Mouse (Mus musculus): ENCODE results near the gene Asic5. TPM values are rescaled to one million over a fixed set of nuclear protein-coding genes. Genes with fewer than 3 reads are reported as not detected.

The Asic5 gene
- not detected for total RNA-seq (2018; cell fraction: chromatin; rRNA removed)
- not detected for total RNA-seq (2018; cell fraction: cytosol; rRNA removed)
- total RNA-seq (2018; cell fraction: nucleus; rRNA removed), result not detected
- not detected in 3 replicates for polyA plus RNA-seq (2018)

DNA sequence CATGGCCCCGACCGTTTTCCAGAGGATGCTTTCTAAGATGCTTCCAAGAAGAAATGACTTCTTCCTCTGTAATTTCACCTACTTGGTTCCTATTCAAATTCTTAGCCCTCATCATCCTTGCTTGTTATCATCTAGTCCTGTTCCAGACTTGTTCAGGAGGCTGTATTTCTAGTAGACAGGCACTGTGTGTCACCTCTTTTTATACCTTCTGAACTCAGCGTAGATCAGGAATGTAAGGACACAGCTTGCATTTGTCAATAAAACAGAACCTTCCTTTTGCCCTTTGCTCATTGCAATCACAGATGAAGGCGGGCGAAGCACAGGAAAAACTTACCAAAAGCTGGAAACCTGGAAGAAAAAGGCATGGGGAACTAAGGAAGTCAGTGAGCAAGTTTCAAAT is at the start of gene Asic5:
Asic5 (plus strand) TSS at position 301 of the 400 bp plus-strand sequence.
- peak within 1 kb of the TSS; percentile 82 for H3K27ac ChIP-seq
- 94% methylated on average over 5 of the region's 5 CpGs for WGBS (ENCODE audit: missing documents)
- no peaks in the 10 kb centered on the region for H3K79me2 ChIP-seq (ENCODE audit: inconsistent target)
- no peak within 1 kb of the TSS for H3K4me3 ChIP-seq (ENCODE audit: inconsistent target)
- no peaks in the 10 kb centered on the region for H3K36me3 ChIP-seq (ENCODE audit: inconsistent target)

DNA sequence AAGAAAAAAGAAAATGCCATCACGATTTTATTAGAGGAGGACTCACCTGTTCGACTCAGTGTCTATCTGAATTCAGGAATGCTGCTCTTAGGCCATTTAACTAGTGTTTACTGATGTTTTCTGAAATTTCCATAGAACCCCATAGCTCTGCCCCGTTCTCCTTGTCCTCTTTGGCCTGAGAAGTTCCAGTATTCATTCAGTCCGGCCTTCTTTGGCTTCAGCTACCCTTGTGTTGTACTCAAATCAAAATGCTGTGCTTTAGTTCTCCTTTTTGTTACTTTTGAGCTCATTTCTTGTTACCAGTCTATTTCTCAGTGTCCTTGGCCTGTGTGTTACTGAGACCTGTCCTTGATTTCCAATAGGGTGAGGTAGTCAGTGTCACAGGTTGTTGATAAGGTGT is 48.7 kb upstream of the Asic5 start:
- H3K4me3 ChIP-seq (ENCODE audit: inconsistent target), result peak overlapping the region; percentile 80; the same call in 1 of the 2 replicates
- H3K79me2 ChIP-seq (ENCODE audit: inconsistent target), result no peaks in the 10 kb centered on the region
- H3K27ac ChIP-seq, result no peak overlapping the region
- 77% methylated on average over 3 of the region's 4 CpGs for WGBS (ENCODE audit: missing documents)
- H3K36me3 ChIP-seq (ENCODE audit: inconsistent target), result no peaks in the 10 kb centered on the region

DNA sequence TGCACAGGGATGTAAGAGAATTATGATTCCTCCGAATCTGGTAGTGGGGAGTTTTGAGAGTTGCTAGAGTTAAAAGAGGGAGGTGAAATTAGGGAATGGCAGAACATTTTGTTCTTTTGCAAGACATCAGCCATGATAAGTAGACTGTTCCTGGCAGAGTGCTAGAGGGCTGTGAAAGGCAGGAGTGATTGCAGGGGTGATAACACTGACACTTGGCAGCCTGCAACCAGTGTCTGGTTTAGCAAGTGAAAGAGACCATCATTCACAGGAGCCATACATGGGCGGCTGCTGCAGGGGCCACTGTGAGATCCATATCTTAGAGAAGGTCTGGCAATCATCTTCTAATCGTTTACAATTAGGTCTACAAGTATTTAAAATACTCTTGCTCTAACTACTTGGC is 43.2 kb upstream of the Asic5 start:
- Histone ChIP-seq H3K27ac (no peak overlapping the region), H3K36me3 (ENCODE audit: inconsistent target) (peaks cover 11% of the 10 kb centered on the region; the same call in 1 of the 2 replicates), H3K79me2 (ENCODE audit: inconsistent target) (no peaks in the 10 kb centered on the region), H3K4me3 (ENCODE audit: inconsistent target) (no peak overlapping the region)
- 87% methylated on average over 3 of the region's 3 CpGs for WGBS (ENCODE audit: missing documents)

DNA sequence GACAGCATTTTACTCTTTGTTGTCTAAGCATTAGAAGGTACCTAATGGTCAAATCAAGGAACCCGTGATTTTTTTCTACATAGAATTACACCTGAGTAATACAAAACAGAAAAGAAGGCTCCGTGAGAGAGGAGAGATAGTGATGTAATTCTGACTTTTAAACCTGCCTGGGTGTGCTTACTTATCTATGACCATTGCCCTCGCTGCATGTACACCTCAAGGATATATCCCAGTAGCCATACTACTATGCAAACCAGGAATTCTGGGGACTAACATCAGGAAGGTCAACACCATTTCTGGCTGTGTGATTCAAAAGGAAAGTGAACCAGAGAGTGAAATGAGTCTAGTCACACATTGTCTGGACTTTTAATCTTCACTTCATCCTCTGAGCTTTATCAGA is 39.7 kb upstream of the Asic5 start:
- peaks cover 20% of the 10 kb centered on the region; the same call in 1 of the 2 replicates for H3K36me3 ChIP-seq (ENCODE audit: inconsistent target)
- no peak overlapping the region for H3K27ac ChIP-seq
- H3K4me3 ChIP-seq (ENCODE audit: inconsistent target), result no peak overlapping the region
- WGBS (ENCODE audit: missing documents), result 90% methylated on average over 3 of the region's 3 CpGs
- H3K79me2 ChIP-seq (ENCODE audit: inconsistent target), result no peaks in the 10 kb centered on the region

DNA sequence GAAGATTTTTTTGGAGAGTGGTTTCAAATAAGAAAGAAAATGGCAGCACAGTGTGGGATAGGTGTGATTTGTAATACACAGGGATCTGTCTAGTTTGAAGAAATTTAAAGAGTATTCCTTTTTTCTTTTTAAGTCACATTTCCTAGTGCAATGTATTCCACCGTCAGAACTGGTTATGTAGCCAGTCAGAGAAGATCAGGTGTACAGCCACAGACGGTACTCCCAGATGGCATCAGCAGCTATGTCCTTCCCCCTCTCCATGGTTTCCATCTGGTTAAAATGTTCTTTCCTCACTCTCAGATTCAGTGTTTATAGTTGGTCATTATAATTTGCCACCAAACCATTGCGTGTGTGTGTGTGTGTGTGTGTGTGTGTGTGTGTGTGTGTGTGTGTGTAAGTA is 39.0 kb upstream of the Asic5 start:
- Histone ChIP-seq H3K4me3 (ENCODE audit: inconsistent target) (no peak overlapping the region), H3K36me3 (ENCODE audit: inconsistent target) (peaks cover 23% of the 10 kb centered on the region; the same call in 1 of the 2 replicates), H3K79me2 (ENCODE audit: inconsistent target) (no peaks in the 10 kb centered on the region), H3K27ac (no peak overlapping the region)
- 90% methylated on average over 3 of the region's 3 CpGs for WGBS (ENCODE audit: missing documents)

DNA sequence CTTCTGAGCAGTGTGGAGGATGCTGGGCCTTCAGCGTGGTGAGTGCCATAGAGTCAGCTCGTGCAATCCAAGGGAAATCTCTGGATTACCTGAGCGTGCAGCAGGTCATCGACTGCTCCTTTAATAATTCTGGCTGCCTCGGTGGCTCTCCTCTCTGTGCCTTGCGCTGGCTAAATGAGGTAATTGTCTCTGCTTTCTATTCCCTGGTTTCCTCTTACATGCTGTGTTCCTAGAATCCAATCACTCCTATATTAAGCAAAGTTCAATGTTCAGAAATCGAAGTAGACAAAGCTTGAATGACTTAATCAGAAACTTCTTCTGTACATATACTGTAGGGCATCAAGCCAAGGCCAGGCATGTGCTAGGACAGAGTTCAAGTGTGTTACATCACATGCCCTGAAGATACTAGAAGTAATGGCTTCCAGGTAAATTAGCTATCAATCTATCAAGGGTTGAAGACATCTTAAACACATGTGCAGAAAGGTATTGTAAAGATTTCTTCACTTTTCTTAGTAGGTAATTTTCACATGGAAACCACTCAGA is 37.2 kb upstream of the Asic5 start:
- Histone ChIP-seq H3K4me3 (ENCODE audit: inconsistent target) (no peak overlapping the region), H3K79me2 (ENCODE audit: inconsistent target) (no peaks in the 10 kb centered on the region), H3K36me3 (ENCODE audit: inconsistent target) (peaks cover 23% of the 10 kb centered on the region; the same call in 1 of the 2 replicates), H3K27ac (no peak overlapping the region)
- WGBS (ENCODE audit: missing documents), result 94% methylated on average over 7 of the region's 7 CpGs

DNA sequence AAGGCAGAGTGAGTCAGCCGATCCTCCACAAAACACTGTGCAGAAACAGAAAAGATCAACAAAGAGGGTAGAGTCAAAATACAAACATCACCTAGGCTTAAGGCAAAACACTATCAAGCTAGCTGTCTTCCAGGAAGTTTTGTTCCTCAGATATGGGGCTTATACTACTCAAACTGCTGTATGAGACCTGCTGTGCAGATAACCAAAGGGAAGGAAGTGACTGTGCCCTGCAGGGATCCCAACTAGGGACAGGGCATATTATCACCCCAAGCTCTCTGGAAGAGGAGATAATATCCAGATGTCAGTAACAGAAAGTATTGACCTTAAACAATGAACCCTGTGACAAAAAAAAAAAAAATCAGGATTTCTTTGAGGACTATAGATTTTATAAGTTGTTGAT is 33.0 kb upstream of the Asic5 start:
- no peak overlapping the region for H3K4me3 ChIP-seq (ENCODE audit: inconsistent target)
- peaks cover 16% of the 10 kb centered on the region; the same call in 1 of the 2 replicates for H3K36me3 ChIP-seq (ENCODE audit: inconsistent target)
- H3K27ac ChIP-seq, result no peak overlapping the region
- WGBS (ENCODE audit: missing documents), result 94% methylated on average over 1 of the region's 1 CpGs
- H3K79me2 ChIP-seq (ENCODE audit: inconsistent target), result no peaks in the 10 kb centered on the region

DNA sequence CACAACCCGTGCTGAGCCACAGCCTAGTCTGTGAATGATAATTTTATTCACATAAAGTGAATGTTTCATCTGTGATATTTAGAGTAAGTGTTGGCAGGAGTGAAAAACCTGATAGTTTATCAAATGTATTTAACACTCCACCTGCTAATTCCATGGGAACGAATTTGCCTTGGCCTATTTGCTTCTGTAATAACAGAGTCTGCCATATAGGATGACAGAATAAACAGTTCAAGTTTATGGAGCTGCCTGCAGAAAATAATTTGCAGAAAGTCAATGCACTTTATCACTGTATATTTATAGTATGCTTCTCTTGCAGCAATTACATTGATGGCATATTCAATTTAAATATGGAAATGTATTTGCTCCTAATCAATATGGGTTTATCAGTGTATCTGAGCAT is 30.3 kb upstream of the Asic5 start:
- Histone ChIP-seq H3K27ac (no peak overlapping the region), H3K4me3 (ENCODE audit: inconsistent target) (no peak overlapping the region), H3K79me2 (ENCODE audit: inconsistent target) (no peaks in the 10 kb centered on the region), H3K36me3 (ENCODE audit: inconsistent target) (peaks cover 7% of the 10 kb centered on the region; the same call in 1 of the 2 replicates)
- WGBS (ENCODE audit: missing documents), result 94% methylated on average over 2 of the region's 2 CpGs

DNA sequence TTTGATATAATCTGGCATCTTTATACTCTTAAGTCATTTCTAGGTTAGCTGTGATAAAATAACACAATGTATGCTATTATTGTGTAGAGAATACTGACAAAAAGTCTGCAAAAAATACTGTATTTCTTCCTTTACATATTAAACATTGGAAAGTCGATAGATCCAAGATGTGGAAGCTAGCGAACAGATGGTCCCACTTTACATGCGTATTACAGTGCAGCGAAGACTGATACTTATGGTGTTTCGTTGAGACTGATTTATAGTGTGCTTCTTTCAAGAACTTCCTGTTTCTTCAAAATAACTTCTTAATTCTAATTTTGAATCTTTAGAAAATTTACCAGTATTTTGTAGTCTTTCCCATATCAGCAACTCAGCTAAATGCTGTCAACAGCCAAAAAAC is 24.6 kb upstream of the Asic5 start:
- Histone ChIP-seq H3K27ac (no peak overlapping the region), H3K79me2 (ENCODE audit: inconsistent target) (no peaks in the 10 kb centered on the region), H3K4me3 (ENCODE audit: inconsistent target) (no peak overlapping the region), H3K36me3 (ENCODE audit: inconsistent target) (no peaks in the 10 kb centered on the region)
- WGBS (ENCODE audit: missing documents), result 79% methylated on average over 5 of the region's 5 CpGs

DNA sequence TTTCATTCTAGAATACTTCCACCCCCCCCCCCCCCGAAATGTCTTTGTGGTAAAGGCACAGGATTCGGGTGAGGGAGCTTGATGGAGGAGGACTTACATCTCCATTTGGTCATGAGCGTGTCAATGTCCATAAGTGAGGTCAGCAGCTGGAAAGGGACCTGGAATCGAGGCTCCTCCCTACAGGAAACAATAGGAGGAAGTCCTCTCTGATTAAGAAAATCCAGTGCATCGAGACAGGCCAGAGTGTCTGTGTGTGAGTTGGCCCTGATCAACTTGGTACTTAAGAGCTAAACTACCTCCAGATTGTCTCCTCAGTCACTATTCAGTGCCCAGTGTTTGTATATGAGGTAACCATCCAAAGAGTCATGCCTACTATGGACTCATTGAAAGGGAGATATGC is 20.8 kb upstream of the Asic5 start:
- no peaks in the 10 kb centered on the region for H3K79me2 ChIP-seq (ENCODE audit: inconsistent target)
- H3K36me3 ChIP-seq (ENCODE audit: inconsistent target), result no peaks in the 10 kb centered on the region
- 67% methylated on average over 5 of the region's 5 CpGs for WGBS (ENCODE audit: missing documents)
- H3K27ac ChIP-seq, result no peak overlapping the region
- H3K4me3 ChIP-seq (ENCODE audit: inconsistent target), result no peak overlapping the region

DNA sequence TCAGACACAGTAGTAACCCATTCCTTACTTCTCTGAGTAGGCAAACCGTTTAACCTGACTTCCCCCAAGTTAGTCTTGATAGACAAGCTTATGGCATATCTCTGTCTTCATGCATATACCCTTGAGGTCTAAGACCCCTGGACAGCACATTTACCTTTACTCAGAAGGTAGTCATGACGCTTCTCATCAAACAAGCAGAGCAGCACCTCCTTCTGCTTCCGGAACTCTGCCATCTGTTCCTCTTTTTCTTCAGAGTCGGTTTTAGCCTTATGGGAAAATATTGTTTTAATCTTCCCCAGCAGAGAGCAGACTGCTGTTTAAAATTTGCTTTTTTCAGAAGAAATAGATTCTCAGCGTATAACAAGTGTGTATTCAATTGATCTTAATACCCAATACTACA is 18.3 kb upstream of the Asic5 start:
- WGBS (ENCODE audit: missing documents), result 2% methylated on average over 5 of the region's 5 CpGs
- Histone ChIP-seq H3K36me3 (ENCODE audit: inconsistent target) (no peaks in the 10 kb centered on the region), H3K79me2 (ENCODE audit: inconsistent target) (no peaks in the 10 kb centered on the region), H3K4me3 (ENCODE audit: inconsistent target) (no peak overlapping the region), H3K27ac (no peak overlapping the region)

DNA sequence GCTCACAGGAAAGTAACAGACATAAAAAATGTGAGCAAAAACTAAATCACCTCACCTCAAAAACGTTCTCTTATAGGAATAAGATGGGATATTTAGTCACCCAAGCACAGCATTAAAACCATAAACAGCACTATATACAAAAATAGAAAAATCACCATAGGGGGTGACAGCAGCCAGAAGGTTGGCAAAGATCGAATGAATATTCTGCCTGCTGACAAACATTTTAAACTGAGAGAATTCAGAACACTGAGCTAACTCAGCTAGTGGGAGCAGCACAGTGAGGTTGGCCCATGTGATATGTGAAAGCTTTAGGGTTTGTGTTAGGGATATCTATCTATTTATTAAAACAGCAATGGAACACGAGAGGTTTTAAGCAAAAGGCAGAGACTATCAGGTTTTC is 17.5 kb upstream of the Asic5 start:
- Histone ChIP-seq H3K79me2 (ENCODE audit: inconsistent target) (no peaks in the 10 kb centered on the region), H3K36me3 (ENCODE audit: inconsistent target) (no peaks in the 10 kb centered on the region), H3K4me3 (ENCODE audit: inconsistent target) (no peak overlapping the region), H3K27ac (no peak overlapping the region)
- 52% methylated on average over 3 of the region's 3 CpGs for WGBS (ENCODE audit: missing documents)

DNA sequence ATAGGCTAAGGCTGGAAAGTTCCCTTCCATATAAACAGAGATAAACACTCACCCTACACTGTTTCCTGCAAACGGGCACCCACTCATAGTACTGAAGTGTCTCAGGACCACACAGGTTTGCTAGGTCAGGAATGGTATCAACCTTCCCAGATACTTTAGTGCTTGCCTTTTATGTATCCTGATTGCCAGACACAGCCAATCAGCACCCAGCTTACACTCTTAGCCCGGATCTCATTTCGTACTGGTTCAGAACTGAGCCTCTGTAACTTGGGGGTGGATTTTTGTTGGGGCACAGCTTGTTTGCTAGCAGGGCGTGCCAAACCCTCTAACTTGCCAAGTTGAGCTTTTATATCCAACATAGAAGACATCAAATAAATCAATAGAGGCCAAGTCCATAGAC is 6.5 kb upstream of the Asic5 start:
- Histone ChIP-seq H3K4me3 (ENCODE audit: inconsistent target) (no peak overlapping the region), H3K79me2 (ENCODE audit: inconsistent target) (no peaks in the 10 kb centered on the region), H3K27ac (no peak overlapping the region), H3K36me3 (ENCODE audit: inconsistent target) (no peaks in the 10 kb centered on the region)
- WGBS (ENCODE audit: missing documents), result 89% methylated on average over 4 of the region's 4 CpGs

DNA sequence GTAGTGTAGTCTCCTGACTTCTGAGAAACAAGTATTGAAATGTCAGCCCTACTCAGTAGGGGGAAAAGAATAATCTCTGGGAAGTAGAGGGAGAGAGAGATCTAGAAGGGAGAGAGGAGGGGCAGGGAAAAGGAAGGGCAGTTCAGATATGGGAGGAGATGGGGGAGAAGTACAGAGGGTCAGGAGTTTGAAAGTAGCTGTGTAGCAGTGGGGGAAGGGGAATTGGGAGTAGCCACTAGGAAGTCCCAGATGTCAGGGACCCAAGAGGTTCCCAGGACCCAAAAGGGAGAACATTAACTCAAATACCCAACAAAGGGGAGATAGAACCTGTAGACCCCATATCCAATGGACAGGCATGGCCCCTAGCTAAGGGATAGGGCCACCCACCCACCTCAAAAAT is 6.0 kb upstream of the Asic5 start, which contains the start of gene Tdo2:
Tdo2 (minus strand) TSS at position 101 of the 400 bp plus-strand sequence.
- Histone ChIP-seq H3K79me2 (ENCODE audit: inconsistent target) (no peaks in the 10 kb centered on the region), H3K36me3 (ENCODE audit: inconsistent target) (no peaks in the 10 kb centered on the region), H3K4me3 (ENCODE audit: inconsistent target) (no peak within 1 kb of the TSS), H3K27ac (no peak within 1 kb of the TSS)

DNA sequence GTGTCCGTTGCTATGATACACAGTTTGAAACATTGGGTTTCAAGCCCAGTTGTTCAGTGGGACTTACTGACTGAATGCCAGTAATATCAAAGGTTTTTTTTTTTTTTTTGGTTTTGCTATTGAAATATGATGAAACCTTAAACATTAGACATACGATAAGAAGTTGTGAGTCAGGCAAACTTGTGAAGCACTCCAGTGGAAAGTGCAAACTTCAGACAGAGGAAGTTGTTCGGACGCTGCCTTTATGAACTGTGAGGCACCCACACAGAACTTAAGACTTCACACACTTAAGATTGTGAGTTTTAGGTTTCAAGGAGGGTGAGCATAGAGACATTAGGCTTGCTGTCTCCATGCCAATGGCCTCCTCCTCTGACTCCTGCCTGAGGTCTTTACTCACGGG is 514 bp upstream of the Asic5 start:
- H3K79me2 ChIP-seq (ENCODE audit: inconsistent target), result no peaks in the 10 kb centered on the region
- H3K4me3 ChIP-seq (ENCODE audit: inconsistent target), result no peak overlapping the region
- WGBS (ENCODE audit: missing documents), result 91% methylated on average over 5 of the region's 5 CpGs
- no peak overlapping the region for H3K27ac ChIP-seq
- no peaks in the 10 kb centered on the region for H3K36me3 ChIP-seq (ENCODE audit: inconsistent target)
